Mouse (Mus musculus): ENCODE results near the gene Atp6v1e1.

GRCm38 (mm10) chr6:120807738-120808081 lies 14.9 kb downstream of the Atp6v1e1 start:
- TF ChIP-seq CTCF (IDR thresholded peaks at IDR 0.05; ENCODE audit: low read depth, low read length) (no peak), POLR2A (IDR thresholded peaks at IDR 0.05; ENCODE audit: insufficient read depth, low read length) (no peak), EP300 (IDR thresholded peaks at IDR 0.05; ENCODE audit: insufficient read depth, low read depth, low read length) (no peak)
